Mouse (Mus musculus): ENCODE data around the gene Cfd.

The Cfd gene

DNA sequence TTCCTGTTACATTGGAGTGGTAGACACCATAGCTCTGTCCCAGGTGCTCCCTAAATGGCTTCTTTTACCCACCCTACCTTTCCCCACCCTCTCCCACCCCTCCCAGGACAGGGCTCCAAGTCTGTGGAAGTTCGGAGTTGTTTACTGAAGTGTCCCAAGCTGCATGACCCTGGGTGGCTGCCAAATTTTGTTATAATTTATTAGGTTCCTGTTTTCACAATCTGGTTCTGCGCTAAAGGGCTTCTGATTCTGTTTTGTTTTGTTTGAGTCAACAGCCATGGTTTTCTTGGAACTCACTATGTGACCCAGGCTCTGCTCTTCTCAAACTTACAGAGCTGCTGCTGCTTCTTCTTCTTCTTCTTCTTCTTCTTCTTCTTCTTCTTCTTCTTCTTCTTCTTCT lies 1.3 kb upstream of the Cfd start:
- POLR2A ChIA-PET: interaction anchor here in 2 of 4 experiments (0.7 to 1.0 kb wide), 4 partner anchors 15 to 27 kb away, joined by 3 to 4 read pairs (median 3); partner anchors contain the start of genes Plppr3 (in 1 of the 2) and Prtn3 (in 1 of the 2)
- CTCF ChIA-PET: interaction anchor here in 2 of 4 experiments (1.0 to 1.6 kb wide), 3 partner anchors 55 to 77 kb away, joined by 3 to 5 read pairs (median 3); no protein-coding TSS in a partner anchor

DNA sequence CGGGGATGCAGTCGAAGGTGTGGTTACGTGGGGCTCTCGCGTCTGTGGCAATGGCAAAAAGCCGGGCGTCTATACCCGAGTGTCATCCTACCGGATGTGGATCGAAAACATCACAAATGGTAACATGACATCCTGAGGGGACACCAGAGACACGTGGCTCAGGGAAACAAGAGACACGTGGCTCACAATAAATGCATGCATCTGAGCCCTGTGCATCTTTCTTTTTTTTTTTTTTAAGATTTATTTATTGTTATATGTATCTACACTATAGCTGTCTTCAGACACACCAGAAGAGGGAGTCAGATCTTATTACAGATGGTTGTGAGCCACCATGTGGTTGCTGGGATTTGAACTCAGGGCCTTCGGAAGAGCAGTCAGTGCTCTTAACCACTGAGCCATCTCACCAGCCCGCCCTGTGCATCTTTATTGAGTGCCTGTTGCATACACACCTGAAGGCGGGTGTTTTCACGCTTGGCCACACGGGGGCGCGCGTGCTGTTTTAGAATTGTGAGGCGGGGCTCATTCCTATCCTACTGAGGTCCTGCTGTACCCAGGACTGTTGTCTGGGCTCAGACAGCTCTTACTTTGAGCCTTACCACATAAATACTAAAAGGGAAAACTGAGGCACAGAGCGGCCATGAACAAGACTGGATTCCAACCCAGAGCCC lies 1.9 kb downstream of the Cfd start:
- POLR2A ChIA-PET: interaction anchor here in 3 of 4 experiments (0.6 to 4.1 kb wide), 16 partner anchors 9 to 189 kb away, joined by 3 to 16 read pairs (median 4); partner anchors contain the start of genes Med16 (in 3 of the 3), Bsg (in 1 of the 3), Misp (in 1 of the 3) and Ptbp1 (in 1 of the 3)
- CTCF ChIA-PET: interaction anchor here (0.5 to 3.0 kb wide), 28 partner anchors 9 to 511 kb away, joined by 3 to 27 read pairs (median 4); partner anchors contain the start of genes Med16 (in 2 of the 4), Plppr3 (in 1 of the 4), Prtn3 (in 1 of the 4) and Stk11 (in 1 of the 4)

GRCm38 (mm10) chr10:79896306-79896705 lies 5.7 kb downstream of the Cfd start:
- ChIA-PET POLR2A (interaction anchor here in 3 of 4 experiments (0.7 to 5.0 kb wide), 14 partner anchors 8 to 192 kb away, joined by 3 to 42 read pairs (median 4); partner anchors contain the start of genes Med16 (in 3 of the 3), Ptbp1 (in 3 of the 3), Bsg (in 1 of the 3) and Kiss1r (in 1 of the 3)), CTCF (interaction anchor here in 3 of 4 experiments (0.6 to 1.7 kb wide), 7 partner anchors 10 to 664 kb away, joined by 3 to 6 read pairs (median 4); partner anchors contain the start of gene Med16 (in 1 of the 3))

GRCm38 (mm10) chr10:79896814-79897213 lies 6.2 kb downstream of the Cfd start:
- POLR2A ChIA-PET: interaction anchor here in 3 of 4 experiments (0.6 to 5.0 kb wide), 16 partner anchors 9 to 280 kb away, joined by 3 to 42 read pairs (median 4); partner anchors contain the start of genes Med16 (in 3 of the 3), Ptbp1 (in 3 of the 3), Bsg (in 1 of the 3) and Kiss1r (in 1 of the 3)
- CTCF ChIA-PET: interaction anchor here (0.6 to 1.7 kb wide), 8 partner anchors 9 to 664 kb away, joined by 3 to 6 read pairs (median 4); partner anchors contain the start of gene Med16 (in 1 of the 4)

DNA sequence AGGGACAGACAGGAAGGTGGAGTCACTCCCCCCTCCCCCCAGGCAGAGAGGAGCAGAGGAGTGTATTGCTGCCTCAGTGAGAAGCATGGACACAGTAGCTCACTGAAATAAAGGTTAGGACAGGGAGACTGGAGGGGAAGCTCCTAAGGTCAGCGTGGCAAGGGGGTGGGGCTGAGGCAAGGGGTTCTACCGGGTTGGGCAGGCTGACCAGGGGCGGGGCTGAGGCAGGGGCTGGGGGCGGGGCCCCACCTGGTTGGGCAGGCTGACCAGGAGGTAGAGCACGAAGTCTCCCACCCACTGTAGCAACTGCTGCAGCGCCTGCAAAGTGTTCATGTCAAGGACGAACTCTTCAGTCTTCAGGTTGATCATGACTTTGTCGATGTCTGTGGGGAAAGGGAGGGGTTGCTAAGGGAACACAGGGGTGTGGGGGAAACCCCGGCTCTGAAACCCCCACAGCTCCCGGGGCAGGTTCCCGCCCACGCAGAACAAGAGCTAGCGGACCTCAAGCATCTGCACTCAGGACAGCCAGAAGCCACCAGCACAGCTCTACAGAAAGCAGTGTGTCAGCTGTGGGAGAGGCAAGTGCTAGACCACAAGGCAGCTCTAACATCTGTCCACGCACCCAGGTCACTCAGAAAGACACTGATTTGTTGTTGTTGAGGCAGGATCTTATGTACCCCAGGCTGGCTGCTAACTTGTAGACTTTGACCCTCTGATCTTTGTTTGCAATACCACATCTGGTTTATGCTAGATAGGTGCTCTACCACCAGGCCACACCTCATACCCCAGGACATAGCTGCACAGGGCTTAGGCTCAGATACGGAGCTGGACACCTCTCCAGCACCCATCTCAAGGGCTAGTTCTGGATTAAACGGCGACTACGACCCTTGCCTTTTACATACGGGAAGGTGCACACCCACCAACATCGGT lies 6.9 kb downstream of the Cfd start:
- POLR2A ChIA-PET: interaction anchor here in 3 of 4 experiments (0.5 to 5.0 kb wide), 23 partner anchors 8 to 279 kb away, joined by 3 to 42 read pairs (median 4); partner anchors contain the start of genes Med16 (in 3 of the 3), Ptbp1 (in 2 of the 3), Wdr18 (in 2 of the 3) and Gm26602 (in 1 of the 3)
- CTCF ChIA-PET: interaction anchor here (0.5 to 2.0 kb wide), 11 partner anchors 8 to 270 kb away, joined by 3 to 6 read pairs (median 4); partner anchors contain the start of gene Med16 (in 1 of the 4)

GRCm38 (mm10) chr10:79900951-79901410 lies 10.3 kb downstream of the Cfd start:
- CTCF ChIA-PET: interaction anchor here in 2 of 4 experiments (0.6 to 1.3 kb wide), 4 partner anchors 47 to 87 kb away, joined by 3 to 4 read pairs (median 3); partner anchors contain the start of genes Ptbp1 (in 1 of the 2) and Wdr18 (in 1 of the 2)
- POLR2A ChIA-PET: interaction anchor here in 2 of 4 experiments (0.9 to 2.7 kb wide), 6 partner anchors 8 to 121 kb away, joined by 3 to 11 read pairs (median 4); partner anchors contain the start of gene Med16 (in 1 of the 2)

- POLR2A ChIA-PET: interaction anchor here in 3 of 4 experiments (0.9 to 5.7 kb wide), 11 partner anchors 9 to 260 kb away, joined by 3 to 84 read pairs (median 4); partner anchors contain the start of genes Ptbp1 (in 2 of the 3), Arid3a (in 1 of the 3) and Wdr18 (in 1 of the 3)
- CTCF ChIA-PET: interaction anchor here in 1 of 4 experiments (0.8 kb wide), 1 partner anchor 23 kb away, joined by 3 read pairs; no protein-coding TSS in a partner anchor
Measured at GRCm38 (mm10) chr10:79906712-79907111, 16.1 kb downstream of the Cfd start.

DNA sequence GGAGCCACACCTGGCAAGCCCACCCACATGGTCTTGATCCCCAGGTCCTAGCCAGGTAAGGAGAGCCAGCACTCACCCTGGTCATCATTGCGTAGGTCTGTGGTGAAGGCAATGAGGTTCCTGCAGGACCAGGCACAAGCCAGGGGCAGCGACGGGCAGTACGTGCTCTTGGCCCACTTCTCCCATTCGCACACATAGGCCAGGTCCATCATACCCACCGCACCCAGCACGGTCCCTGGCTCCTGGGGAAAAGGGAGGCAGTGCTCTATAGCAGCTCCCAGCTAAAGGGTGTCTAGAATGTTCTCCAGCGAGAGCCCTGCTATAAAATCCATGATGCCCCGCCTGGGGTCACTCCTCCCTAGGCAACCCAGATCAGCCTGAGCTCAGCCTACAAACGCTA lies 16.8 kb downstream of the Cfd start:
- ChIA-PET POLR2A (interaction anchor here (0.5 to 5.7 kb wide), 41 partner anchors 9 to 1197 kb away, joined by 3 to 84 read pairs (median 7); partner anchors contain the start of genes Ptbp1 (in 3 of the 4), Arid3a (in 2 of the 4), Kiss1r (in 2 of the 4) and Elane (in 1 of the 4)), CTCF (interaction anchor here in 2 of 4 experiments (1.0 to 2.2 kb wide), 6 partner anchors 10 to 168 kb away, joined by 3 to 9 read pairs (median 6); partner anchors contain the start of gene Kiss1r (in 1 of the 2))

DNA sequence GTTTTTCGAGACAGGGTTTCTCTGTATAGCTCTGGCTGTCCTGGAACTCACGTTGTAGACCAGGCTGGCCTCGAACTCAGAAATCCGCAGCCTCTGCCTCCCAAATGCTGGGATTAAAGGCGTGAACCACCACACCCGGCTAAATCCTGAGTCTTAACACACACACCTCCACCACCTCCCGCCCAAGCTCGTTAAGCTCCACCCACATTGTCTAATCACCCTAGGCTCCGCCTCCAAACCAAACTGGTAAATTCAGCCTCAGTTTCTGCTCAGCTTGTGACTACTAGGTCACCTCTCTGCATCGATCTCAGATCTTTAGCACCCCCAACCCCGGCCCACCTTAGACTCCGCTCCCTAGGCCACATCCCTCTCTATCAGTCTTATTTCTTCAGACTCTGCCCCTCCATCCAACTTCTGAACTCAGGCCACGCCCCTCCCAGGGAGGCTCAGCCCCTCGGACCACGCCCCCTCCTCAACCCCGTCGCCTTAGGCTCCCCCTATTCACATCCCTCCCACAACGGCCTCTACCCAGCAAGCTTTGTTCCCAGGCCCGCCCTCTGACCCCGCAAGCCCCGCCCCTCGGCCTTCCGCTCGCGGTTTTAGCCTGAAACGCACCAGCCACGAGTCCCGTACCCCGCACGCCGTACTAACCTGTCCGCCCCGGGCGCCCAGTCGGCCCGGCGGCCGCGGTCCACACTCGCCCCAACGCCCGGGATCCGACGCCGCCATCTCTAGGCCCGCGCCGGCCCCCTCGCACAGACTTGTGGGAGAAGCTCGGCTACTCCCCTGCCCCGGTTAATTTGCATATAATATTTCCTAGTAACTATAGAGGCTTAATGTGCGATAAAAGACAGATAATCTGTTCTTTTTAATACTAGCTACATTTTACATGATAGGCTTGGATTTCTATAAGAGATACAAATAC lies 17.8 kb downstream of the Cfd start, which contains the start of gene Med16:
Med16 (minus strand) TSS at position 757 of the 925 bp plus-strand sequence.
- ChIA-PET CTCF (interaction anchor here (0.5 to 2.2 kb wide), 35 partner anchors 9 to 1582 kb away, joined by 3 to 16 read pairs (median 4); partner anchors contain the start of genes Tmem259 (in 2 of the 4), Wdr18 (in 2 of the 4), Kiss1r (in 1 of the 4) and Midn (in 1 of the 4)), POLR2A (interaction anchor here (0.5 to 5.7 kb wide), 158 partner anchors 8 to 1664 kb away, joined by 3 to 84 read pairs (median 4); partner anchors contain the start of genes Kiss1r (in 4 of the 4), Ptbp1 (in 3 of the 4), Arid3a (in 2 of the 4) and Cdc34 (in 2 of the 4))

DNA sequence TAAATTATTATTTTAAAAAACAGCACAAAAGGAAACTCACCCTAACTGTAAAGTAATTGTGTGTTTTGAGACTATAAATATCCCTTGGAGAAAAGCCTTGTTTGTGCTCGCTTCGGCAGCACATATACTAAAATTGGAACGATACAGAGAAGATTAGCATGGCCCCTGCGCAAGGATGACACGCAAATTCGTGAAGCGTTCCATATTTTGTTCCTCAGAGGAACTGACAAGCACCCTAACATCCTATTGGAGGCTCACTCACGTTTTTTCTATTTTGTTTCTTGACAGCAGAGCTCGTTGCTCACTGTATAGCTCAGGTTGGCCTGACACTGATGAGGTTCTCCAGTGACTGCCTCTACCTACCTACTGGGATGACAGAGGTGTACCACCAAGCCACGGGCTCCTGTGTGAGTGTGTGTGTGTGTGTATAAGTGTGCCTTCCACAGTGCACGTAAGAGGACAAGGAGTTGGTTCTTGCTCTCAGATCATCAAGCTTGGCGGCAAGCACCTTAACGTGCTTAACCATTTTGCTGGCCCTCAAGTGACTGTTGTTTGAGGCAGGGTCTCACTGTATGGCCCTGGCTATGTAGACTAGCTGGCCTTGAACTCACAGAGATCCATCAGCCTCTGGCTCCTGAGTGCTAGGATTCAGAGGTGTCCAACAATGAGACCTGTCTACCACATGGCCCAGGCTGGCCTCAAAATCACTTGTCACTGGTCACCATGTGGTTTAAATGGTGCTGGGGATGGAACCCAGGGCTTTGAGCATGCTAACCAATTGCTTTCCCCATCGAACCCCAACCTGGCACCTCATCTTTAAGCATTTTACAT lies 18.7 kb downstream of the Cfd start:
- ChIA-PET POLR2A (interaction anchor here (0.5 to 5.7 kb wide), 116 partner anchors 7 to 711 kb away, joined by 3 to 84 read pairs (median 4); partner anchors contain the start of genes Kiss1r (in 4 of the 4), Ptbp1 (in 3 of the 4), Arid3a (in 2 of the 4) and Cdc34 (in 2 of the 4)), CTCF (interaction anchor here in 3 of 4 experiments (0.5 to 2.2 kb wide), 26 partner anchors 12 to 1583 kb away, joined by 3 to 16 read pairs (median 5); partner anchors contain the start of genes Tmem259 (in 2 of the 3), Wdr18 (in 2 of the 3), Fgf22 (in 1 of the 3) and Midn (in 1 of the 3))

GRCm38 (mm10) chr10:79910556-79910955 lies 19.9 kb downstream of the Cfd start, which contains the start of gene Gm26602:
Gm26602 (plus strand) TSS chr10:79910856.
- ChIA-PET CTCF (interaction anchor here in 2 of 4 experiments (0.7 to 1.1 kb wide), 3 partner anchors 142 to 172 kb away, joined by 4 read pairs; no protein-coding TSS in a partner anchor), POLR2A (interaction anchor here in 2 of 4 experiments (0.8 to 5.7 kb wide), 11 partner anchors 9 to 316 kb away, joined by 3 to 84 read pairs (median 3); partner anchors contain the start of genes Mum1 (in 1 of the 2), Ptbp1 (in 1 of the 2) and Wdr18 (in 1 of the 2))

DNA sequence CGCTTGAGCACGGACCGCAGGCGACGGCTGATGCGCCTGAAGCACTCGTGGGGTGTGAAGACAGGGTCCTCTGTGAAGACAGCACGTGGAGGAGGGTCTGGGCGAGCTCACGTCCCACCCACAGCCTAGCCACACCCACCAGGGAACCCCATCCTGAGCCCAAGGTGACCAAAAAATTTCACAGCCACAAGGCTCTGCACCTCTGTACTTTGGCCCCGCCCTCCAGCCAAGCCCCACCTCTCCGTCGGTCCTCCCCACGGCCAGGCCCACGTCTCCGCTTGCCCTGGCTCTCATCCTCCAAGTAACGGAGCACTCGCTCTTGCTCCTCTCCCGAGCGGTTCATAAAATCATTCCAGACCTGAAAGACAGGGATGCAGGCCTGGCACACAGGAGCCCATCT lies 21.8 kb downstream of the Cfd start:
- POLR2A ChIA-PET: interaction anchor here in 2 of 4 experiments (0.6 to 1.4 kb wide), 5 partner anchors 9 to 74 kb away, joined by 3 to 4 read pairs (median 3); partner anchors contain the start of gene R3hdm4 (in 1 of the 2)

DNA sequence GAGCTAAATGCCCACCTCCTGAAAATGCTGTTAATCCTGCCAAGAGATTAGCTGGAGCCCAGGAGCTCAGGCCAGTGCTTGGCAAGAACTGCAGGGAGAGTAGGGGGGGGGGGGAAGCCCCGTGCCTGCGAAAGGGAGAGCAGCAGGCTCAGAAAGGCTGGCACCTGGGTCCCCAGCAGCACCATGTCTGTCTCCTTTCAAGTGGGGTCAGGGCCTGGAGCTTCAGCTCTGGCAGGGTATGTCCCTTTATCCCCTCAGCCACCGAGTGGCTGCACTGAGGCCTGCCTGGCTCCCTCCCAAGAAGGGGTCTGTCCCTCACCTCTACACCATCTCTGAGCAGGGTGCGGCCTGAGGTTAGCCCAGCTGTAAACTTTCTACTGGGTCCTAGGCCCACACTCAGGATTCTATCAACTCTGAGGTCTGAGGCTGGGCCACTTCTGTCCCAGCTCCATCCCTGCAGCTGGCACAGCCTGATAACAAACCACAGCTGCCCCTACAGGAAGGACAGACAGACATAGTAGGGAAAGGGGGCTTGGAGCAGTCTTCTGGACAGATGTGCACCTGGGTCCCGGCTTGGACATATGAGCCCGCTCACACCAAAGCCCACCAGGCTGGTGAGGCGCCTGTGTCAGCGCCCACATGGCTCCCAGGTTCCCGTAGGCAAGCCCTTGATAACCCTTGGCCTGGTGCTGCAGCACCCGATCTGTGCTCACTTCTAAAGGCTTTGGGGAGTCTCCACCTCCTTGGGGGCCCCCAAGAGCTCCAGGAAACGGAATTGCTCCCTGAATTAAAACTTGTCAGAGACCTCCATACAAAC lies 23.7 kb downstream of the Cfd start:
- CTCF ChIA-PET: interaction anchor here in 2 of 4 experiments (0.5 to 1.1 kb wide), 5 partner anchors 11 to 407 kb away, joined by 3 read pairs; no protein-coding TSS in a partner anchor
- POLR2A ChIA-PET: interaction anchor here (0.5 to 1.6 kb wide), 12 partner anchors 9 to 281 kb away, joined by 3 to 9 read pairs (median 3); partner anchors contain the start of gene Tmem259 (in 1 of the 4)

More for the DNA sequence above, 21.8 kb downstream of the Cfd start:
- CTCF ChIA-PET: interaction anchor here in 2 of 4 experiments (0.6 to 1.1 kb wide), 4 partner anchors 19 to 314 kb away, joined by 3 to 6 read pairs (median 3); partner anchors contain the start of gene Mum1 (in 1 of the 2)

Data from embryonic stem cell, embryonic (primary cell).